Mouse (Mus musculus) central nervous system, embryonic 11.5 days (tissue): ENCODE data around the gene Lpin3. TPM values are rescaled to one million over a fixed set of nuclear protein-coding genes. Genes with fewer than 3 reads are reported as not detected.

Experiments used
- polyA plus RNA-seq: library from polyadenylated mRNA; depleted of rRNA; stranded (reverse); fragments of >200 nt; gene quantifications from 2 replicates; pipeline ENCODE4 v1.2.3, GENCODE M21; 2012; rRNA removed

The Lpin3 gene
- 0.71 and 0.89 TPM in 2 replicates for polyA plus RNA-seq

DNA sequence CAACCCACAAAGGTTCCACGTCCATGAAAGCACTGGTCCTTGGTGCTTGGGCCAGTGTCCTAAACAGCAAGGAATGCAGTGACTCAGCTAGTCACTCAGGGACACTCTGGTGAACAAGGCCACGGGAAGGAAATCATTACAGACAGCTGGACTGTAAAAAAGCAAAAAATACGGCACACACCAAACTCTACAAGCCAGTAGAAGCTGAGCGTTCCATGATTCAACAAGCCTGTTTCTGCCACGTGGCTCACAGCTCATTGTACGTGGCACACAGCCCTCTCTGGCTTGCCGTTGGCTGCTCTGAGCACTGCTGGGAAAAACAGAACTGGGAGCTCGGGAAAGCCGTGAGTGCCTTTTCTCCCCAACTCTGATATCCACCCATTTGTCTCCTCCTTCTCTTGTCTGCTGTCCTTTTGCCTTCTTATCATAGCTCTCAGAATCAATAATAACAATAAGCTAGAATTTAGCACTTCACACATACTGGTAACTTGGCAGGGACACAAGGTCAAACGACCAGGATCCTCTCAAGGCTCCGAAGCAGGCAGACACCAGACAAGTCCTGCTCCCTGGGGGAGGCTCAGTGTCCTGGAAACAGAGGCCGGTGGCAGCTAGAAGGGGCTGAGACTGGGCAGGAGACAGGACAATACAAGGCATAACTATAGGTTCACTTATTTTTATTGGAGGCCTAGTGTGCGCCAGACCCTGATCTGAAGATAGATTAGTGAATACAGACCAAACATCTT lies at the start of gene Lpin3:
Gene Lpin3, plus strand, starts transcription at position 218 of the 743 bp plus-strand sequence.

DNA sequence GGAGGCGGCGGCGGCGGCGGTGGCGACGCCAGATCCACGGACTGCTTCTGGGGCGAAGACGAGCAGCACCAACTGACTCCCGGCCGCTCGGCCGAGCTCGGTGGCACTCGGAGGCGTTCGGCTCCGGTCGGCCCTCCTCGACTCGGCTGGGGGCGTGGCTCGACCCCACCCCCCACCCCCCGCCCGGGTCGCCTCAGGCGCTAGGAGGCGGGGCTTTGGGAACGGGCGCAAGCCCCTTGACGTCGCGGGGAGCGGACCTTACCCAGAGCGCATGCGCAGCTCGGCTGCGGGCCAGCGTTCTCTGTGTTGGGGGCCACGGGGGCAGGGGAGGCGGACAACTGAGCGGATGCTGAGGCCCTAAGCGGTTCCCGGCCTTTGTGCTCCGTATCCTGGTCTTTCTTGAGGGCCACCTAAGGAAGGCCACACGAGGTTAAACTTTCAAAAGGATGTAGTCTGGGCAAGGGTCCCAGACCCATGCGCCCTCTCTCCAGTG lies 7.5 kb upstream of the Lpin3 start, which contains the start of gene Zhx3:
Gene Zhx3, minus strand, starts transcription at position 109 of the 493 bp plus-strand sequence.

DNA sequence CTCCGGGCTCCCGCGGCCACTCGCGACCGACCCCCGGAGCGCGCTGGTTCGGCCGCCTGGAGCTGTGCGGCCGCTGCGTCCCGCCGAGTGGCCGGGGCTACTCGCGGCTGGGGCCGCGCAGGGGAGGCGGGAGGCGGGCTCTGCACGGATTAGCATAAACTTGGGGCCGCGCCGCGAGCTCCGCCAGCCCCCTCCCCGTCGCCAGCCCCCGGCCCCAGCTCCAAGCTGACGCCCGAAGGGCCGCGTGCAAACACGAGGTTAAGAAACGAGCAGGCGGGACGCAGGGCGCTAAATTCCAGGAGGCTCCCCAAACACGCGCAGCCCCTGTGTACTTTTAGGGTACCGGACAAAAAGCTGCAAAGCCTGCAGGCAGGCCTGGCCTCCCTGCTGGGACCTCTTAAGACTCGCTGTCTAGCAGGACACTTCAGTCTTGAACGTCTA lies 31.8 kb downstream of the Lpin3 start, which contains the start of gene Emilin3:
Gene Emilin3, minus strand, starts transcription at position 98 of the 441 bp plus-strand sequence.

Other genes starting within 250 kb of the Lpin3 start
- 84.4 and 101 TPM in 2 replicates for gene Top1, start 234.8 kb upstream of the Lpin3 start, polyA plus RNA-seq
- gene Plcg1, start 149.4 kb upstream of the Lpin3 start, polyA plus RNA-seq: 137 and 142 TPM in 2 replicates
- gene Zhx3, start 7.7 kb upstream of the Lpin3 start, polyA plus RNA-seq: 4.7 and 5.8 TPM in 2 replicates
- 6.7 and 8.5 TPM in 2 replicates for gene Emilin3, start 31.7 kb downstream of the Lpin3 start, polyA plus RNA-seq
- gene Chd6, start 228.4 kb downstream of the Lpin3 start, polyA plus RNA-seq: 30.2 and 36.0 TPM in 2 replicates